Mouse (Mus musculus) cerebellum, postnatal 36 days (tissue): ENCODE results near the gene Tead3.
"Not testable (repeated sequence)": the region's sequence is repeated elsewhere in the genome, so short reads cannot be mapped to it uniquely, and the experiment has no call there.

ENCODE experiments used
- DNase-seq, 2 experiments: peaks; one replicate each; pipeline ENCODE4 v3.0.0; 2021 to 2022; ENCODE audit warnings: mixed read lengths in 2 of 2

Gene Tead3

GRCm38 (mm10) chr17:28329503-28330231 lies 20.9 kb downstream of the Tead3 start:
- DNase-seq, result no peak

- DNase-seq, result peak in 1 of 2 experiments; percentile 25
Observed at GRCm38 (mm10) chr17:28328946-28329345, 21.7 kb downstream of the Tead3 start.

- DNase-seq, result peak; percentile 98 to 99
Observed at GRCm38 (mm10) chr17:28328366-28328928, 22.2 kb downstream of the Tead3 start, which contains the start of gene Rpl10a. TSS of gene Rpl10a (plus strand) at chr17:28328471.

- DNase-seq, result no peak
Observed at GRCm38 (mm10) chr17:28327673-28328325, 22.8 kb downstream of the Tead3 start.

GRCm38 (mm10) chr17:28326951-28327350 lies 23.7 kb downstream of the Tead3 start:
- no peak for DNase-seq

GRCm38 (mm10) chr17:28325751-28326150 lies 24.9 kb downstream of the Tead3 start:
- no peak for DNase-seq

GRCm38 (mm10) chr17:28324416-28324815 lies 26.2 kb downstream of the Tead3 start:
- not testable (repeated sequence) for DNase-seq

- no peak for DNase-seq
Observed at GRCm38 (mm10) chr17:28323786-28324185, 26.8 kb downstream of the Tead3 start.

GRCm38 (mm10) chr17:28321700-28322099 lies 28.9 kb downstream of the Tead3 start:
- DNase-seq, result no peak

GRCm38 (mm10) chr17:28317725-28318124 lies 32.9 kb downstream of the Tead3 start:
- no peak for DNase-seq

GRCm38 (mm10) chr17:28317091-28317490 lies 33.5 kb downstream of the Tead3 start:
- DNase-seq, result no peak

- no peak for DNase-seq
Observed at GRCm38 (mm10) chr17:28316476-28316875, 34.1 kb downstream of the Tead3 start.

GRCm38 (mm10) chr17:28315611-28316160 lies 34.9 kb downstream of the Tead3 start:
- DNase-seq, result no peak

GRCm38 (mm10) chr17:28313880-28314225 lies 36.8 kb downstream of the Tead3 start:
- no peak for DNase-seq

GRCm38 (mm10) chr17:28313212-28313879 lies 37.3 kb downstream of the Tead3 start, which contains the start of gene Fance:
TSS of gene Fance (plus strand) at chr17:28313519.
- DNase-seq, result peak; percentile 91 to 96

- peak in 1 of 2 experiments; percentile 33 for DNase-seq
Observed at GRCm38 (mm10) chr17:28312232-28313211, 38.1 kb downstream of the Tead3 start.

GRCm38 (mm10) chr17:28311366-28312132 lies 39.1 kb downstream of the Tead3 start:
- DNase-seq, result no peak

GRCm38 (mm10) chr17:28310831-28311230 lies 39.8 kb downstream of the Tead3 start:
- DNase-seq, result no peak

- peak; percentile 88 to 94 for DNase-seq
Observed at GRCm38 (mm10) chr17:28308297-28309195, 42.1 kb downstream of the Tead3 start.

GRCm38 (mm10) chr17:28305172-28305571 lies 45.4 kb downstream of the Tead3 start:
- no peak for DNase-seq
